25 mouse cellular contexts compared by ENCODE assay signal in the genomic region with DNA sequence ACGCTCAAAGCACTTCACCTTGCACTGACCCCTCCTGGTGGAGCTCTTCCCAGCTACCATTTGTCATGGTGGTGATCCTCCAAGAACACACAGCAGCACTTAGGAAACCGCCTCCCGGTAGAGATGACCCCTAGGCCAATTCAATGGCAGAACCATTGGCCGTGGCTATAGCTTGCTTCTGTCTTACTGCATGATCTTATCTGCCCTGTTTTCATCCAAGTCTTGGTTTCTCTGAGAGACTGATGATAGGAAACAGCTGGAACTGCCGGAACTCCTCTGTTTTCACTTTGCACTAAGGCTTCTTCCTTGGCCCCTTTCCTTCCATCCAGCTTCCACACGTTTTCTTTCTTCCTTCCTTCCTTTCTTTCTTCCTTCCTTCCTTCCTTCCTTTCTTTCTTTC.
"Had no signal": no experiment of that assay in that cellular context is flagged by ENCODE, and none has a peak within 500 bp of the region (broad histone marks: within the 10 kb centered on the region; RNA-seq: fewer than 3 reads in every experiment).

No protein-coding gene starts in this region.

- H3K9me3 ChIP-seq: heart, embryonic 10.5 days; heart, embryonic 12.5 days; hindbrain, embryonic 10.5 days; hindbrain, embryonic 12.5 days; intestine, embryonic 15.5 days; limb, embryonic 10.5 days; limb, embryonic 12.5 days had no signal

- H3K27me3 ChIP-seq: heart, embryonic 12.5 days; hindbrain, embryonic 12.5 days; intestine, embryonic 15.5 days; limb, embryonic 12.5 days had no signal

- H3K27ac ChIP-seq: gastrocnemius, adult 2 months; heart, embryonic 10.5 days; hindbrain, embryonic 10.5 days; hindbrain, embryonic 12.5 days; hindbrain, embryonic 14.5 days; intestine, embryonic 15.5 days; layer of hippocampus, adult 2 months; left cerebral cortex, adult 2 months; limb, embryonic 10.5 days; limb, embryonic 12.5 days had no signal

- ATAC-seq: forebrain, embryonic 16.5 days; hindbrain, embryonic 16.5 days; inflammation-experienced regulatory T-cells, adult 6 months; intestine, embryonic 15.5 days; intestine, postnatal 0 days had no signal

- H3K36me3 ChIP-seq: heart, embryonic 10.5 days; heart, embryonic 12.5 days; hindbrain, embryonic 10.5 days; hindbrain, embryonic 12.5 days; intestine, embryonic 15.5 days; limb, embryonic 10.5 days; limb, embryonic 12.5 days had no signal

- H3K4me2 ChIP-seq: heart, embryonic 12.5 days; hindbrain, embryonic 12.5 days; hindbrain, embryonic 14.5 days; intestine, embryonic 15.5 days; limb, embryonic 12.5 days had no signal

- H3K4me1 ChIP-seq: heart, embryonic 10.5 days; heart, embryonic 12.5 days; hindbrain, embryonic 10.5 days; hindbrain, embryonic 12.5 days; intestine, embryonic 15.5 days; limb, embryonic 10.5 days; limb, embryonic 12.5 days had no signal

- H3K4me3 ChIP-seq: gastrocnemius, adult 2 months; heart, embryonic 10.5 days; heart, embryonic 12.5 days; hindbrain, embryonic 10.5 days; hindbrain, embryonic 12.5 days; intestine, embryonic 15.5 days; layer of hippocampus, adult 2 months; left cerebral cortex, adult 2 months; limb, embryonic 10.5 days; limb, embryonic 12.5 days had no signal

- DNase-seq: gastrocnemius, adult 2 months; gastrocnemius, postnatal 10 days; gastrocnemius, postnatal 25 days; heart, adult 18-20 months; heart, postnatal 10 days; heart, postnatal 4 days; kidney, adult 18-20 months; kidney, adult 8-10 months; kidney, postnatal 14 days; kidney, postnatal 4 days; liver had no signal

- H3K9ac ChIP-seq: heart, embryonic 12.5 days; hindbrain, embryonic 12.5 days; hindbrain, embryonic 14.5 days; intestine, embryonic 15.5 days; limb, embryonic 12.5 days had no signal
